In genomic region chr11:110101437-110101836, GRCm38 (mm10) we compare ENCODE assay signal across 22 mouse cellular contexts. TPM values are rescaled to one million over a fixed set of nuclear protein-coding genes. Genes with fewer than 3 reads are reported as not detected.
A peak's percentile ranks its signal among the peaks of the same experiment; 100 is the strongest.
DNase-seq lines count a peak whose midpoint lies in the region; ATAC-seq and TF ChIP-seq lines count a peak whose summit lies in the region.
"Had no signal": no experiment of that assay in that cellular context is flagged by ENCODE, and none has a peak within 500 bp of the region (broad histone marks: within the 10 kb centered on the region; RNA-seq: fewer than 3 reads in every experiment).

No protein-coding gene starts in this region.

- H3K9me3 ChIP-seq in liver, embryonic 12.5 days (replicated peaks) = no peaks in the 10 kb centered on the region
- no peaks in the 10 kb centered on the region for H3K9me3 ChIP-seq in liver, embryonic 11.5 days (ENCODE audit: control insufficient read depth, low read length)
- no peaks in the 10 kb centered on the region for H3K9me3 ChIP-seq in liver, embryonic 14.5 days (ENCODE audit: control insufficient read depth, low read length)
- H3K9me3 ChIP-seq in liver, embryonic 16.5 days (replicated peaks; ENCODE audit: control insufficient read depth, low read length) = no peaks in the 10 kb centered on the region
- H3K9me3 ChIP-seq in hindbrain, postnatal 0 days (ENCODE audit: low read length) = no peaks in the 10 kb centered on the region
- H3K9me3 ChIP-seq: embryonic facial prominence, embryonic 10.5 days; embryonic facial prominence, embryonic 12.5 days; forebrain, embryonic 13.5 days; forebrain, embryonic 15.5 days had no signal

- TF ChIP-seq EP300 in liver, embryonic 14.5 days (IDR thresholded peaks at IDR 0.05; ENCODE audit: low read depth) = no peak

- no peaks in the 10 kb centered on the region for H3K4me1 ChIP-seq in liver, embryonic 12.5 days
- H3K4me1 ChIP-seq in liver, embryonic 11.5 days (replicated peaks; ENCODE audit: control insufficient read depth, insufficient read depth, low read length) = no peaks in the 10 kb centered on the region
- peaks cover 0 to 1% of the 10 kb centered on the region in 2 experiments; a peak in 2 of 4 replicates for H3K4me1 ChIP-seq in liver, embryonic 14.5 days (replicated peaks; ENCODE audit: control insufficient read depth in 2 of 2, insufficient read depth in 2 of 2, low read length in 1 of 2)
- no peaks in the 10 kb centered on the region for H3K4me1 ChIP-seq in liver, embryonic 16.5 days (ENCODE audit: control insufficient read depth, low read depth, low read length)
- H3K4me1 ChIP-seq in hindbrain, postnatal 0 days (ENCODE audit: insufficient read depth, low read length) = no peaks in the 10 kb centered on the region
- H3K4me1 ChIP-seq: embryonic facial prominence, embryonic 10.5 days; embryonic facial prominence, embryonic 12.5 days; forebrain, embryonic 13.5 days had no signal

- H3K36me3 ChIP-seq in liver, embryonic 12.5 days = no peaks in the 10 kb centered on the region
- H3K36me3 ChIP-seq in liver, embryonic 11.5 days (ENCODE audit: control insufficient read depth, insufficient read depth, low read length) = no peaks in the 10 kb centered on the region
- H3K36me3 ChIP-seq in liver, embryonic 14.5 days (replicated peaks; ENCODE audit: control insufficient read depth, insufficient read depth, low read depth) = no peaks in the 10 kb centered on the region
- H3K36me3 ChIP-seq in liver, embryonic 16.5 days (ENCODE audit: control insufficient read depth, insufficient read depth) = no peaks in the 10 kb centered on the region
- H3K36me3 ChIP-seq in hindbrain, postnatal 0 days (ENCODE audit: insufficient read depth, low read length) = no peaks in the 10 kb centered on the region
- H3K36me3 ChIP-seq: embryonic facial prominence, embryonic 10.5 days; embryonic facial prominence, embryonic 12.5 days; forebrain, embryonic 15.5 days had no signal

- 69% methylated on average over 7 of the region's 7 CpGs for WGBS in liver, embryonic 12.5 days (ENCODE audit: insufficient replicate concordance)
- WGBS in liver, embryonic 11.5 days = 69% methylated on average over 7 of the region's 7 CpGs
- 57% methylated on average over 7 of the region's 7 CpGs for WGBS in liver, embryonic 14.5 days (ENCODE audit: insufficient replicate concordance)
- WGBS in liver, embryonic 16.5 days (ENCODE audit: insufficient replicate concordance) = 49% methylated on average over 7 of the region's 7 CpGs
- WGBS in hindbrain, postnatal 0 days = 90% methylated on average over 7 of the region's 7 CpGs

- no peaks in the 10 kb centered on the region for H3K27me3 ChIP-seq in liver, embryonic 12.5 days (replicated peaks)
- H3K27me3 ChIP-seq in liver, embryonic 11.5 days (replicated peaks; ENCODE audit: control insufficient read depth, insufficient read depth, low read length) = no peaks in the 10 kb centered on the region
- no peaks in the 10 kb centered on the region for H3K27me3 ChIP-seq in liver, embryonic 14.5 days (ENCODE audit: control insufficient read depth, insufficient read depth, low read length)
- H3K27me3 ChIP-seq in liver, embryonic 16.5 days (ENCODE audit: control insufficient read depth, insufficient read depth, low read depth, low read length) = no peaks in the 10 kb centered on the region
- no peaks in the 10 kb centered on the region for H3K27me3 ChIP-seq in hindbrain, postnatal 0 days (ENCODE audit: insufficient read depth, low read length)
- H3K27me3 ChIP-seq: embryonic facial prominence, embryonic 12.5 days; forebrain, embryonic 13.5 days; forebrain, embryonic 15.5 days had no signal

- TF ChIP-seq CTCF in liver, embryonic 14.5 days (IDR thresholded peaks at IDR 0.05; ENCODE audit: low read depth) = no peak
- no peak for TF ChIP-seq CTCF in hindbrain, postnatal 0 days (IDR thresholded peaks at IDR 0.05; ENCODE audit: low read depth)

- H3K27ac ChIP-seq in liver, embryonic 12.5 days = no peak overlapping the region
- no peak overlapping the region for H3K27ac ChIP-seq in liver, embryonic 11.5 days (ENCODE audit: low read depth, low read length)
- H3K27ac ChIP-seq in liver, embryonic 14.5 days = no peak overlapping the region
- H3K27ac ChIP-seq in liver, embryonic 16.5 days (ENCODE audit: low read length) = peak overlapping the region; percentile 1; the same call in 1 of the 2 replicates
- no peak overlapping the region for H3K27ac ChIP-seq in hindbrain, postnatal 0 days
- H3K27ac ChIP-seq: embryonic facial prominence, embryonic 10.5 days; embryonic facial prominence, embryonic 12.5 days; forebrain, embryonic 13.5 days; forebrain, embryonic 15.5 days had no signal

- H3K4me3 ChIP-seq in liver, embryonic 12.5 days = no peak overlapping the region
- H3K4me3 ChIP-seq in liver, embryonic 11.5 days (ENCODE audit: low read depth, low read length) = no peak overlapping the region
- H3K4me3 ChIP-seq in liver, embryonic 14.5 days (ENCODE audit: insufficient read depth in 1 of 2, low read depth in 2 of 2, low read length in 2 of 2) = no peak overlapping the region
- H3K4me3 ChIP-seq in liver, embryonic 16.5 days (ENCODE audit: low read depth, low read length) = no peak overlapping the region
- H3K4me3 ChIP-seq in hindbrain, postnatal 0 days (ENCODE audit: low read length) = no peak overlapping the region
- H3K4me3 ChIP-seq: embryonic facial prominence, embryonic 10.5 days; embryonic facial prominence, embryonic 12.5 days; forebrain, embryonic 13.5 days; forebrain, embryonic 15.5 days had no signal

- H3K9ac ChIP-seq in liver, embryonic 12.5 days = no peak overlapping the region
- H3K9ac ChIP-seq in liver, embryonic 11.5 days (ENCODE audit: low read depth, low read length) = no peak overlapping the region
- no peak overlapping the region for H3K9ac ChIP-seq in liver, embryonic 14.5 days (replicated peaks)
- no peak overlapping the region for H3K9ac ChIP-seq in liver, embryonic 16.5 days (ENCODE audit: low read depth, low read length)
- H3K9ac ChIP-seq in hindbrain, postnatal 0 days (replicated peaks; ENCODE audit: low read length) = no peak overlapping the region
- H3K9ac ChIP-seq: embryonic facial prominence, embryonic 12.5 days; forebrain, embryonic 13.5 days; forebrain, embryonic 15.5 days had no signal

- peak; percentile 47; the same call in 1 of the 2 replicates for ATAC-seq in liver, embryonic 12.5 days
- ATAC-seq in liver, embryonic 11.5 days (replicated peaks; ENCODE audit: low FRiP score) = no peak; the same call in 1 of the 2 replicates
- peak; percentile 35; the same call in 1 of the 2 replicates for ATAC-seq in liver, embryonic 14.5 days (ENCODE audit: insufficient read depth)
- peak; percentile 76 for ATAC-seq in liver, embryonic 16.5 days (ENCODE audit: low read depth)
- ATAC-seq in hindbrain, postnatal 0 days = no peak
- ATAC-seq: forebrain, embryonic 13.5 days; forebrain, embryonic 15.5 days had no signal

- DNase-seq in liver, embryonic 11.5 days (ENCODE audit: low spot score) = no peak
- peak in 2 of 3 experiments; percentile 10 to 15 for DNase-seq in liver, embryonic 14.5 days (ENCODE audit: low read depth in 3 of 3, low spot score in 3 of 3)
- no peak for DNase-seq in hindbrain, postnatal 0 days (ENCODE audit: low spot score)
- no peak for DNase-seq in right cerebral cortex, postnatal 14 days
- DNase-seq in adrenal gland, postnatal 4 days (ENCODE audit: low spot score in 2 of 2) = no peak
- DNase-seq: adrenal gland, adult 2 months; adrenal gland, postnatal 10 days; adrenal gland, postnatal 25 days; cerebellum, adult 11-12 months; cerebellum, adult 2 months; cerebellum, adult 9-10 months; cerebellum, postnatal 10 days; cerebellum, postnatal 25 days had no signal

- H3K4me2 ChIP-seq in liver, embryonic 12.5 days = no peak overlapping the region
- no peak overlapping the region for H3K4me2 ChIP-seq in liver, embryonic 11.5 days
- H3K4me2 ChIP-seq in liver, embryonic 14.5 days (ENCODE audit: low read depth) = no peak overlapping the region; the same call in 1 of the 2 replicates
- H3K4me2 ChIP-seq in liver, embryonic 16.5 days (ENCODE audit: low read depth, low read length) = peak overlapping the region; percentile 11; the same call in 1 of the 2 replicates
- H3K4me2 ChIP-seq in hindbrain, postnatal 0 days (ENCODE audit: low read depth, low read length) = no peak overlapping the region
- H3K4me2 ChIP-seq: embryonic facial prominence, embryonic 12.5 days; forebrain, embryonic 13.5 days; forebrain, embryonic 15.5 days had no signal

RNA-seq across cellular contexts. Expression of gene Abca8a, which starts 5.7 kb away (rescaled TPM):
- 0.54 and 0.71 TPM in 2 replicates for polyA plus RNA-seq in liver, embryonic 12.5 days (2016; fragmentation: Nextera tagmentation; extraction: Ambion mirVana)
- polyA plus RNA-seq in liver, embryonic 11.5 days (2014; fragmentation: Nextera tagmentation; extraction: Ambion mirVana) = 0.10 and 0.56 TPM in 2 replicates
- 1.3 and 3.2 TPM in 2 replicates for polyA plus RNA-seq in liver, embryonic 14.5 days (2012; rRNA removed)
- 0.94 and 2.3 TPM in 2 replicates for polyA plus RNA-seq in liver, embryonic 14.5 days (2014; fragmentation: Nextera tagmentation; extraction: Ambion mirVana)
- polyA plus RNA-seq in liver, embryonic 16.5 days (2015; fragmentation: Nextera tagmentation; extraction: Ambion mirVana) = 5.2 and 5.8 TPM in 2 replicates
- total RNA-seq in hindbrain, postnatal 0 days (2014; rRNA removed) = 0.78 and 1.2 TPM in 2 replicates
- polyA plus RNA-seq in hindbrain, postnatal 0 days (2015; fragmentation: Nextera tagmentation; extraction: Ambion mirVana) = 0.55 and 0.70 TPM in 2 replicates
- 10 to 100 TPM; 32.6 to 34.8 TPM for total RNA-seq in adrenal gland, postnatal 4 days (2021)
- total RNA-seq: MEL had no signal
- polyA plus RNA-seq: C2C12; embryonic facial prominence, embryonic 10.5 days; forebrain, embryonic 11.5 days had no signal

Comparison
In these comparisons a context has a peak if more than half of its experiments do, and no peak if none do; other contexts are left out.
1. ATAC-seq: peak in liver, embryonic 12.5 days (single experiment), liver, embryonic 14.5 days (single experiment) and liver, embryonic 16.5 days (single experiment); none in liver, embryonic 11.5 days (single experiment) and hindbrain, postnatal 0 days (single experiment).
2. DNase-seq: peak in liver, embryonic 14.5 days (2 of 3); none in liver, embryonic 11.5 days (single experiment), hindbrain, postnatal 0 days (single experiment), right cerebral cortex, postnatal 14 days (single experiment) and adrenal gland, postnatal 4 days (0 of 2).